Mouse (Mus musculus) heart, postnatal 36 days (tissue): Measurements from ENCODE around the gene Grik2. TPM values are rescaled to one million over a fixed set of nuclear protein-coding genes. Genes with fewer than 3 reads are reported as not detected.
A peak's percentile ranks its signal among the peaks of the same experiment; 100 is the strongest.

Experiments
- DNase-seq, 2 experiments: peaks; one replicate each; pipeline ENCODE4 v3.0.0; 2021 to 2022
- intact Hi-C: fragments of 180-260 bp; cut with DNase I; formaldehyde crosslinking; loops from one replicate; pipeline ENCODE4 v1.15.1; 2025
- total RNA-seq, 2 experiments: library from RNA; stranded (reverse); gene quantifications; 2 replicates each; pipeline ENCODE4 v1.2.3; 2021

Grik2 gene
- total RNA-seq, result under 1 TPM; 0.38 to 0.44 TPM

- intact Hi-C loops, result no loop called here
- peak; percentile 29 to 44 for DNase-seq
Observed at GRCm38 (mm10) chr10:49788381-49788906, at the start of gene Grik2. Grik2 (minus strand) TSS chr10:49788766.

DNA sequence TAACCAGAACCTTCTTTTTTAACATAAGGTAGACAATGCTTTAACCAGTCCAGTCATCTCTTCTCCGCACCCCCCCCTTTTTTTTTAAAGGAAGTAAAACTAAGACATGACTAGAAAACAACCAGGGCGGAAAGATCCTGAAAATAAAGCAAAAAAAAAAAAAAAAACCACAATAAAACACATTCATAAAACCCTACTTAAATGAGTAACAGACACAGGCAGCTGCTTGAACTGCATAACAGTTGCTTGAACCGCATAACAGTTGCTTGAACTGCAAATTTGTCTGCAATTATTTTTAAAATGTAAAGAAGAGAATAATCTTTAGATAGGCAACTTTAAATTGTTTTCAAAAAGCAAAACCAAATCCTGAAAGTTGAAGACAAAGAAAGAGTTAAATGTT, 45.8 kb upstream of the Grik2 start:
- DNase-seq, result no peak
- intact Hi-C loops, result no loop called here

- no peak for DNase-seq
- intact Hi-C loops, result no loop called here
Observed at GRCm38 (mm10) chr10:49807276-49807675, 18.7 kb upstream of the Grik2 start.

- intact Hi-C loops, result no loop called here
- no peak for DNase-seq
Observed at GRCm38 (mm10) chr10:49801001-49801400, 12.4 kb upstream of the Grik2 start.

DNA sequence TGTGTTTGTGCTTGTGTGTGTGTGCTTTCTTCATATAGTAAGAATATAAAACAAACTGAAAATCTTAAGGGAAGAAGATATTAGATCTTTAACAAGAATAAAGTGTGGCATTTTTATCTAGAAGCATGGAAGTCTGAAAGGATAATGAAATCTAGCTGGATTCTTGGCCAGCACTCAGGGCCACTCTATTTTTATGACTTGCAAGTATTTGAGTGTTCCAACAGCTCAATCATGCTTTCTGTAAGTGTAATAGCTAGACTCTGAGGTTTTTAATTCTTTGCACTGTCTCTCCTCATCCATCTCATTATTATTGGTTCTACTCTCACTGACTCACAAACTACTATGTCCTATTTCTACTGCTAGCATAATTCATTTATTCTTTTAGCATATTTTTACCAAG, 5.6 kb upstream of the Grik2 start:
- intact Hi-C loops, result no loop called here
- DNase-seq, result no peak

DNA sequence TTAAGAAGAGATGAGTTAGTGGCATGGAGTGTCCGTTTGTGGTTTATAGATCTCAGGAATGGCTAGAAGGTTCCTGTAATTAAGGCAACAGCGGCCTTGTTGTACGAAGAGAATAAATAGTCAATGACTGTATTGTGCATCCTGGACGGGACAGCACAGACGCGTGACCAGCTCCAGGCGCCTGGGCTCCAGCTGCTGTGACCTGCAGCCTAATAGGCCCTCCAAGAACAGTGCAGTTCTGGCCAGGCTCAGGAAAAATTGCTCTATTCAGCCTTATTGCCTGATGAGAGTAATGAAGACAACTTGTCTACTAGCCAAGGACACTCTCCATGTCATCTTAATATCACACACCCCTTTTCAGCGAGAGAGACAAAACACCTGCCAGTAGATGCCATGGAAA, 1.8 kb upstream of the Grik2 start:
- no peak for DNase-seq
- intact Hi-C loops, result no loop called here

GRCm38 (mm10) chr10:49789711-49790110, 1.1 kb upstream of the Grik2 start:
- DNase-seq, result no peak
- intact Hi-C loops, result no loop called here

DNA sequence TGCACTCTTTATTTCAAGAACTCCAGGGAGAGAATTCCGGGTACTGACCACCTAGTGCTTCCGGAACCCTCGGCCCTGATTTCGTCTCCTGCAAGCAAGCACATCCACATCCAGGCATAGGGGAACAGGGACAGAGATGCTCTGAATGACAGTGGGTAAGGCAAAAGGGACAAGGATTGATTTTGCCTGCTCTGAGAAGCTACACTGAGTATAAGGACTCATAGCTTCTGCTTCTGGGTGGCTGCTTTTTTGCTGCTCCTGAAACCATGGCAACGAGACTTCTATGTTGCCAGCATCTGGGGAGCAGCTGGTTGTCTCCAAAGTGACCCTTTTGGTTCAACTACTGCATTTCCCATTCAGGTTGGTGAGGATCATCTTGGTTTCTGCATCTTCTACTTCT, 348 bp upstream of the Grik2 start:
- no peak for DNase-seq
- intact Hi-C loops, result no loop called here

DNA sequence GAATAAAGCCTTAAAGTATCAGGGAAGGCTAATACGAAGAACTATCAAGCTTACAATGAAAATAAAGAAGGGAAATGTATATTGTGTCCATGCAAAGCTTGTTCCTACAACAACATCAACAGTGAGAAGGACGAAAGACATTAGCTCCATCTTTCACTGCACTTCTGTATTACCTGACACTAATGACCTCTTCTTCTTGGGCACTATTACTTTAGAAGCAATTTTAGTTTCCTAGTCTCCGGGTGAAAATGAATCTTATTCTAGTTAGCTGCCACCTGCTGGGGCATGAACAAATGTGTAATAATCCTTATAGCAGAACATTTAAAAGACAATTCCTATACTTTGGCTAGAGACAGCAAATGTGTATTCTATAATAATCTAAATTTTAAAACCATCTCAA, 1.9 kb downstream of the Grik2 start:
- no peak for DNase-seq
- intact Hi-C loops, result no loop called here

- DNase-seq, result no peak
- intact Hi-C loops, result no loop called here
Observed at GRCm38 (mm10) chr10:49785477-49785876, 3.1 kb downstream of the Grik2 start.

GRCm38 (mm10) chr10:49784831-49785230, 3.7 kb downstream of the Grik2 start:
- intact Hi-C loops, result no loop called here
- no peak for DNase-seq

DNA sequence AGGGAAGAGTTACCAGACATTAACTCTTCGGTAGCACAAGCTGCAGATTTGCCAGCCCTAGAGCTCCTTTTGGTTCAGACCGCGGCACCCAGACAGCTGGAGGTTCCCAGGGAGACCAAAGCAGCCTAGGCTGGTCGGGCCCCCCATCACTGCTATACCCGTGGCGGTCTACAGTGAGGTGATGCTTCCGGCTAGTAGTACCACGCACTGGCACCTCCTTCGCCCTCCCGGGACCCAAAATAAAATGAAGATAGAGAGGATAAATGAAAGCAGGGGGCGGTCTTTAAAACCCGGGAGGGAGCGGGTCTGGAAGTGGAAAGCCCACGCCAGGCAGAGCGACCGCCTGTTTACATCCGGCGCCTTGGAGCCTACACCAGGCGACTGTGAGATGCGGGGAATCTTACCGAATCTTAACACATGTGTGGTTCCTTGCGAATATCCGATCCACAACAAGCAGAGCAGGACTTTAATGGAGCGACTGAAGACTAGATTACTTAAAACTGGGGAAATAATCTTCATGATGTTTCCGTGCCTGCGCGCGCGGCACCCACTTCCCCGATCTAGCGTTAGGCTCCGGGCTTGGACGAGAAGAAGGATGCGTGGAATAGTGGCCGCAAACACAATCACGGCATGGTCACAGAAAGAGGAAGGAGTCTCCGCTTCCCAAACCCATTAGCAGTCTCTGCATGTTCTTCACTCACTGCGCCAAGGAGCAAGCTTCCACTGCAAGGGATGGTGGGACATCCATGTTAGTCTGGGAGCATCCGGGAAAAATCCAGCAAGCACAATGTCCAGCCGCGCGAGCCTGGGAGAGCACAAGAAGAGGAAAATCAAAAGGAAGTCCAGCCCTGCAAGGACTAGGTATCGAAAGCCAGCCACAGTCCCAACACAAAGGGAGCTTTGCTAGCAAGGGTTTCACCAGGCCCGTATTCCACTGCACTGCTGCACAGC, 5.5 kb downstream of the Grik2 start:
- intact Hi-C loops, result no loop called here
- peak; percentile 3 to 8 for DNase-seq

- DNase-seq, result no peak
- intact Hi-C loops, result no loop called here
Observed at GRCm38 (mm10) chr10:49782061-49782460, 6.5 kb downstream of the Grik2 start.

DNA sequence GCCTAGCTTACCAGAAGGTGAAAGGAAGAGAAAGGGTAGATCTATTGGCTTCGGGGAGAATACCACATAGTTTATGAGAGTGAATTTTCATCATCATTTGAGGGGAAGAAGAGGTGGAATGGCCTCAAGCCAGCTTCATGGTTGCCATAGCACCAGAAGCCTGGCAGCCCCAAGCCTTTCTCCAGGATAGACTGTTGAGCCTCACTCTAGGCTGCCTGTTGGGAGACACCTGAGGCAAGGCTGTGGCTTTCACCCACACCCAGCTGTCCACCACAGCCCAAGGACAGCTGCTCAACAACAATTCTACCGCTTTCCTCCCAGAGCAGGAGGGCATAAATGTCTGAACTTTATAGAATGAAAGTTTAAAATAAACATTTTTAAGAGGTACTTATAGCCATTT, 8.1 kb downstream of the Grik2 start:
- intact Hi-C loops, result no loop called here
- DNase-seq, result no peak

DNA sequence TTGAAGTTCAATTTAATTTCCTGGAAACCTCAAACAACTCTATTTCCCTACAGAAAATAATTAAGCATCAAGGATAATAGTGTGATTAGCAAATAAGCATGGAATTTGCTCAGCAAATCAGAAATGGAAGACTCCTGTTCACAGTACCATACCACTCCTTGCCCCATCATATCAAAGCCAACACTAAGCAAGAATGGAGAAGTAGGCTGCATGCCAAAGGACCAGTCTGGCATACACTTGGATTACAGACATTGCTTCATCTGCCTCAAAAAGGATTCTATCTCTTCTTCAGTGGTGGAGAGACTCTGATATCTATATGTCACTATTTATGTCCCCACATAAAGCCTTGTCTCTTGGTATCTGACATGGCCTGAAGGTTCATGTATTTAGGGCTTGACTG, 19.7 kb downstream of the Grik2 start:
- intact Hi-C loops, result no loop called here
- DNase-seq, result no peak

DNA sequence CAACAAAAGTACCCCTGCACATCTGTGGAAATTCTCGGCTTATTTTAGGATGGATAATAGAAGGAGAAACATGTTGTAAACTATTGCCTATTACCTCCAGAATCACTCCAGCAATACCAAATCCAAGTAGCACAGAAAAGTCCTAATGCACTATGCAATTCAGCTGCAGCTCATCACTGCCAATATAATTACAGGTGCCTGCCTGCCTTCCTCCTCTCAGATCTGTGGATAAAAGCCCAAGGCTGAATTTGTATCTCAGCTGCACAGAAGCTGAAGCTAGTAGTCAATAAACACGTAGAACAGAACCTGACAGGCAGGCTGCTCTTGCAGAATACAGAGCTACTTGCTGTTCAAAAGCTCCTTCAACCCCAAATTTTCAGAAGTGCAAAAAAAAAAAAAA, 21.0 kb downstream of the Grik2 start:
- DNase-seq, result no peak
- intact Hi-C loops, result no loop called here

DNA sequence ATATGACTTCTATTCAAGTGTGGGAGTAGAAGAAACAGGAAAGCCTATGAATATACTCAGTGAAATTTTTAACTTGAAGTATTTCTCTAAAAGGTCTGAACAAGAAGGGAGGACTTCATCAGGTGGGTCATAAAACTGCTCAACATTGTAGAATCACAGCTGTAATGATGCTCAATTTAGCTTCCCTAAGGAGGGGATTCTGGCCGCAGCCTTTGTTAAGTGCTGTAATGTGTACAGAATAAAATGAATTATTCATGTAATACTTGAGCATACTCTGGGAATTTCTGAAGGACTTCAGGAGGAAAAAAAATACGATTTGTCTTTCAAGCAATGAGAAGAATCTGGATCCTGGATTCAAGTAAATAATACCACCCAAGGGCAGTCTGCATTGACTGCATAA, 26.0 kb downstream of the Grik2 start:
- intact Hi-C loops, result no loop called here
- no peak for DNase-seq

- intact Hi-C loops, result no loop called here
Observed at GRCm38 (mm10) chr10:49751769-49752168, 36.8 kb downstream of the Grik2 start.

DNA sequence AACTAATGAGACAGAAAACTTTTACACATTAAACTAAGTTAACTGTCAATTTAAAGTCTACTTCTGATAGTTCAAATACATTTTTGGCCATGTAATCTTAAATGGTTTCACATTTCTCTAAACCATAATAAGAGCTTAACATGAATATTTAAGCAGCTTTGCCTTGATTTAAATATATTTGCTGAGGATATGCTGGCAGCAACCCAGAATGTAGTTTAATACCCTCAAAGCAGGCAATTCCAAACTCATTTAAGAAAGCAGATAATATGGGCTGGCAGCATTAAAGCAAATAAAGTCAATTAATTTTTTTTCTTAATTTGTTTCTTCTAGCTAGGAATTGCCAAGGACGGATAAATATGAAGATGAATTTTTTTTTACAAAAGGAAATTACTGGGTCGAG, 56.7 kb downstream of the Grik2 start:
- DNase-seq, result no peak
- intact Hi-C loops, result no loop called here

More at GRCm38 (mm10) chr10:49751769-49752168, 36.8 kb downstream of the Grik2 start:
- DNase-seq, result no peak

DNA sequence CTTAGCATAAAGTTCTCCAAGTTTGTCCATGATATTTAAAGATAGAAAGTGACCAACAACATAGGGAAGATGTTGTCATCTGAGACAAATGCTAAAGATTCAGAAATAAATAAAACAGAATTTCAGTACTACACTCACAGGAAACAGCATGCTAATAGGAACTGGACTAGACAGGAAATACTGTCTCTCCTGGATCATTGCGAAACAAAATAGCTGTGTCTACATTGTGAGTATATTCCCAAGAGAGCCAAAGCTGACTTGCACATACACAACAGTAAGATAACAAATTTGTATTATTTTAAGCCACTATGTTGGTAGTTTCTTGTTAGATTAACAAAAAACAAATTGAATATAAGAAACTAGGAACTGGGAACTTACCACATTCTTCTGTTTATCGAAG, 64.9 kb downstream of the Grik2 start:
- intact Hi-C loops, result no loop called here
- no peak for DNase-seq

GRCm38 (mm10) chr10:49716856-49717255, 71.7 kb downstream of the Grik2 start:
- intact Hi-C loops, result no loop called here
- DNase-seq, result no peak

- DNase-seq, result no peak
- intact Hi-C loops, result no loop called here
Observed at GRCm38 (mm10) chr10:49709748-49710147, 78.8 kb downstream of the Grik2 start.
